Mouse (Mus musculus): ENCODE data around the gene D330020A13Rik. TPM values are rescaled to one million over a fixed set of nuclear protein-coding genes. Genes with fewer than 3 reads are reported as not detected.
A peak's percentile ranks its signal among the peaks of the same experiment; 100 is the strongest.
"Not testable (repeated sequence)": the region's sequence is repeated elsewhere in the genome, so short reads cannot be mapped to it uniquely, and the experiment has no call there.

The D330020A13Rik gene
- polyA plus RNA-seq, 1 experiment from 2014 or later, result not detected

DNA sequence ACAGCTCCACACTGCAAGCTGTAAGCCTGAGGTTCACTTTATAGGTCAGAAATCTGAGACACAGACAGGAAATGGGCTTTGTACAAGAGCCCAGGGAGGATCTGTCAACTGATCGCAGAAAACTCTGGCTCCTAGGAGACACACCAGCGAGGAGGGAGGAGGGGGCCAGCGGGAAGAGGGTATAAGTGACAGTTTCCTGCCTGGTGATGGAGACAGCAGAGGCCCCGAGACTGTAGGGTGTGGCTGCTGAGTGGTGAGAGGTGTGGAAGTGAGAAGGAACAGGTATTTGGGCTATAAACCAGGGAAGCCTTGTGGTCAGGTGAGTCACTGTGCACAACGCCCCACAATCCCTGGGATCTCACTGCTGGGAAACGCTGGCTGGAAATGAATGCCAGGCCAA is 30.0 kb upstream of the D330020A13Rik start:
- no peak for ATAC-seq (ENCODE audit: low FRiP score)
- no peaks in the 10 kb centered on the region for H3K27me3 ChIP-seq
- no peak overlapping the region for H3K27ac ChIP-seq
- no peaks in the 10 kb centered on the region for H3K9me3 ChIP-seq
- H3K36me3 ChIP-seq (replicated peaks), result no peaks in the 10 kb centered on the region
- WGBS, result 68% methylated on average over 6 of the region's 6 CpGs
- no peak overlapping the region for H3K9ac ChIP-seq
- H3K4me3 ChIP-seq (replicated peaks), result no peak overlapping the region
- no peak overlapping the region for H3K4me2 ChIP-seq
- H3K4me1 ChIP-seq, result no peaks in the 10 kb centered on the region

DNA sequence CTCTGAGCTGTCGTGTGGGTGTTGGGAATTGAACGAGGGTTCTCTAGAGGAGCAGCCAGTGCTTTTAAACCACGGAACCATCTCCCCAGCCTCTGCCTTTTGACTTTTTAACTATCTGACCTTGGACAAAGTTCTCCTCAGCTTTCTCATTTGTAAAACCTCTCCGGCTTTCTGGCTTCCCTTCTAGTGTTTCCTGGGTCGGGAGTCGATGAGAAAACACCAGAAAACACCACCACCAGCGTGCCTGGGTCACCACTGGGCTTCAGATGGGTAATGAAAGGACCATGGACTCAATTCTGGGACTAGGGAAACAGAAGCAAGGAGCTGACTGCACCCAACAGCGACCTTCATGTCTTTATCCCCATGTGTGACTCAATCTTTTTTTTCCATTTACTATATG is 20.0 kb upstream of the D330020A13Rik start:
- H3K9ac ChIP-seq, result no peak overlapping the region
- H3K27ac ChIP-seq, result no peak overlapping the region
- no peak for ATAC-seq (ENCODE audit: low FRiP score)
- H3K9me3 ChIP-seq, result no peaks in the 10 kb centered on the region
- H3K4me2 ChIP-seq, result no peak overlapping the region
- no peaks in the 10 kb centered on the region for H3K36me3 ChIP-seq (replicated peaks)
- H3K4me1 ChIP-seq, result no peaks in the 10 kb centered on the region
- H3K27me3 ChIP-seq, result no peaks in the 10 kb centered on the region
- WGBS, result 78% methylated on average over 8 of the region's 8 CpGs
- no peak overlapping the region for H3K4me3 ChIP-seq (replicated peaks)

DNA sequence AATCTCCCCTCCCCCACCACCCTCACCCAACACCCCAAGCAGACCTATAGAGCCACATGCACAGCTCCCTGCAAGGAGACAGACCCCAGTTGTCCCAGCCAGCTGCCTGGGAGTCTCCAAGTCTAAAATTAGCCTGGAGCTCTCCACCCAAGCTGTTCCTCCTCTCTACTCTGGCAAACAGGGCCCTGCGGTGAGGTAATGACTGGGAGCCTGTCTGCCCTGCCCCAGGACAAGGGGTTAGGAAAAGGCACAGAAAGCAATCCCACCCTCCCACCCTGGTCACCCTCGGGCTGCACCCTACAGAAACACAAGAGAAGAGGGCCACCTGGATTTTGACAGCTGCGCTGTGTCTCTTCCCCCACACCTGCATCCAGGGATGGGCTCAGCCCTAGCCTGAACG is 19.3 kb upstream of the D330020A13Rik start:
- no peak for ATAC-seq (ENCODE audit: low FRiP score)
- Histone ChIP-seq H3K9ac (no peak overlapping the region), H3K4me3 (replicated peaks) (no peak overlapping the region), H3K36me3 (replicated peaks) (no peaks in the 10 kb centered on the region), H3K27me3 (no peaks in the 10 kb centered on the region), H3K27ac (no peak overlapping the region), H3K9me3 (no peaks in the 10 kb centered on the region), H3K4me2 (no peak overlapping the region), H3K4me1 (no peaks in the 10 kb centered on the region)
- WGBS, result 51% methylated on average over 4 of the region's 4 CpGs

DNA sequence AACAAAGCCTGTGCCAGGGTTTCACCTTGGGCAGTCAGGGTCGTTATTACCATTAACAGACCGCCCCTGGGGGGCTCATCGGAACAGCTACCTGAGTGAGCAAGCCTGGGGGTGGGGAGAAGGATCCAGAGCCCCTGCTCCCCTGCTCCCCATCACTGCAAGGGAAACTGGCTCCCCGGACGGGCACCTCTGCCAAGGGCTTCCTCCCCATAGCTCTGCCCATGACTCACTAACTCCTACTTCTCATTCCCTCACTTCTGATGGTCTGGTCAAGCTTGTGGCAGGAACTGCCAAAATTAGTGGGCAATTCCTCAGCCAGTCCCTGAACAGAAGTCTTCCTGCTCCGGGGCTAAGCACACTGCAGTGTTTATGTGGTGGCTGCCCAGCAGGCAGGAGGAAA is 18.9 kb upstream of the D330020A13Rik start:
- Histone ChIP-seq H3K4me2 (no peak overlapping the region), H3K4me1 (no peaks in the 10 kb centered on the region), H3K36me3 (replicated peaks) (no peaks in the 10 kb centered on the region), H3K27me3 (no peaks in the 10 kb centered on the region), H3K9ac (no peak overlapping the region), H3K4me3 (replicated peaks) (no peak overlapping the region), H3K9me3 (no peaks in the 10 kb centered on the region), H3K27ac (no peak overlapping the region)
- no peak for ATAC-seq (ENCODE audit: low FRiP score)
- WGBS, result 70% methylated on average over 6 of the region's 6 CpGs

DNA sequence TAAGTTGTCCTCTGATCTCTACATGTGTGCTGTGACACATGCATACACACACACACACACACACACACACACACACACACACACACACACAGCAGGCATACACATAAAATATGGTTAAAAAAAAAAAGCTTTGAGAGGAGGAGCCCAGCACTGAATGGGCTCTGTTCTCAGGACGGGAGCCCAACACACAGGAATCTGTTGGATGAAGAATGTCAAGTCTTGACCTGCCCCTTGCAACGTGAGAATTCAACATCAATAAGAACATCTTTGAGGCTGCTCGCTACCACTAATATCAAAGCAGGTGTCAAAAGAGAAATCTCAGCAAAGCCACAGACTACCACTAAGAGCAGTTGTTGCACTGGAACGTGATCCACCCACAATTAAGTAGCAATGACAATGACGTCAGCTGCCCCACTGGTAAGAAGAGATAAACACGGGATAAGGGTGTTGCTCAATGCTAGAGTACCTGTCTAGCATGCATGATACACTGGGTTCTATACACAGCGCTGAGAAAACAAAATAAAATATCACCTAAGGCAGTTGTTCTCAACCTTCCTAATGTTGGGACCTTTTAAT is 17.2 kb upstream of the D330020A13Rik start:
- no peaks in the 10 kb centered on the region for H3K27me3 ChIP-seq
- H3K4me3 ChIP-seq (replicated peaks), result no peak overlapping the region
- no peaks in the 10 kb centered on the region for H3K36me3 ChIP-seq (replicated peaks)
- H3K9me3 ChIP-seq, result no peaks in the 10 kb centered on the region
- no peak for ATAC-seq (ENCODE audit: low FRiP score)
- no peak overlapping the region for H3K4me2 ChIP-seq
- no peak overlapping the region for H3K27ac ChIP-seq
- H3K4me1 ChIP-seq, result no peaks in the 10 kb centered on the region
- H3K9ac ChIP-seq, result no peak overlapping the region
- 83% methylated on average over 7 of the region's 7 CpGs for WGBS

DNA sequence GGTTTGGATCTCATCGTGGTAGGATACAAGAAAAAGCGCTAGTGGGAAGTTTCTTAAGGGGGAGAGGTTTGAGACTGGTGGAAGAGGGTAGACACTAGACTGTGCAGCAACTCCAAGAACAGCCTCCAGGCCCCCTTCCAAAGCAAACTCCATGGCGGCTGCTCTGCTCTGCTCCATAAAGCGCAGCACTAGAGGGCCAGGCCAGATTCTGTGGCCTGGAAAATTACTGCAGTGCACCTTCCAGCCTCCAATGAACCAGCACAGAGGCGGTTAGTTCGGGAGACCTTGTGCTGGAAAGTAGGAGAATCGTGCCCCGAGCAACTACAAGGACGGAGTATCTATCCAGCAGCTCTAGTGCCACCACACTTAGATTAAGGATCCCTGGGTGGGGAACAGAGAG is 6.9 kb upstream of the D330020A13Rik start:
- ATAC-seq (ENCODE audit: low FRiP score), result no peak
- Histone ChIP-seq H3K36me3 (replicated peaks) (no peaks in the 10 kb centered on the region), H3K4me3 (replicated peaks) (no peak overlapping the region), H3K27ac (no peak overlapping the region), H3K9me3 (no peaks in the 10 kb centered on the region), H3K4me2 (no peak overlapping the region), H3K9ac (no peak overlapping the region), H3K27me3 (peaks cover 10% of the 10 kb centered on the region; the same call in 1 of the 2 replicates), H3K4me1 (no peaks in the 10 kb centered on the region)
- WGBS, result 83% methylated on average over 9 of the region's 9 CpGs

DNA sequence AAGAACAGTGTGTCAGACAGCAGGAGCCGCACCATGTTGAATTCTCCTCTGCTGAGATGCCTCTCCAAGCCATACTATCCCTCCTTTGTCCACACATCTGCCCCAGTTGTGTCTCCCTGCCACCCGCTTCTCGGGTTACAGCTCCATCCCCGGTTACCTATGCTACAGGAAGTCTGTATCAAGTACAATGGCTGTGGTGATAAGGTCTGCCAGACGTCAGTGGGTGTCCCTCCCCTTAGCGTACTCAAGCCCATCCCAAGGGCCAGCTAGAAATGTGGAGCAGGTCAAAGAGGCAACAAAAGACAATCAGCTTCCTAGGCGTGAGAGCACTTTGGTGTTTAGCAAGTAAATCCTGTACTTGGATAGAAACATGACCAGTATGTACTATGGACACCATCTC is 5.6 kb upstream of the D330020A13Rik start:
- H3K27me3 ChIP-seq, result peaks cover 22% of the 10 kb centered on the region
- no peak overlapping the region for H3K4me2 ChIP-seq
- H3K4me3 ChIP-seq (replicated peaks), result no peak overlapping the region
- no peak overlapping the region for H3K27ac ChIP-seq
- H3K4me1 ChIP-seq, result no peaks in the 10 kb centered on the region
- H3K9ac ChIP-seq, result no peak overlapping the region
- ATAC-seq (ENCODE audit: low FRiP score), result no peak
- 61% methylated on average over 7 of the region's 7 CpGs for WGBS
- H3K9me3 ChIP-seq, result no peaks in the 10 kb centered on the region
- no peaks in the 10 kb centered on the region for H3K36me3 ChIP-seq (replicated peaks)

DNA sequence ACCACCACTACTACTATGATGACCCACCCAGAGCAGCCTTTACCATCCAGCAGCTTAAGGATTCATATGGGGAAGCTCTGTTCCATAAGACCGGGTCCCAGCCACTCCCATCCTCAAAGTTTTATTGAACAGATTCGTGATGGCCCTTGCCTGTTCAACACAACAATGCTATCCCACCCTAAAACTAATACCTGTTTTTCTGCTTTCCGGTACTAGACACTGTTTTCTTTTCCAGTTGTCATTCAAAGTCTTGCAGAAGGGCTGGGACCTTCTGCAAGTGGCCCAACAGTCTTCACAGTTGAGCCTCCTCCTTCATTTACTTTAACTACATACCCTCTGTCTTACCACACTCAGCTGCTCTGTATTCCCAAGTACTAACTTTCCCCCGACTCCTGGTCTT is 4.7 kb upstream of the D330020A13Rik start:
- Histone ChIP-seq H3K4me3 (replicated peaks) (no peak overlapping the region), H3K9ac (no peak overlapping the region), H3K4me2 (no peak overlapping the region), H3K36me3 (replicated peaks) (no peaks in the 10 kb centered on the region), H3K27me3 (peaks cover 31% of the 10 kb centered on the region), H3K27ac (no peak overlapping the region), H3K9me3 (no peaks in the 10 kb centered on the region), H3K4me1 (peaks cover 6% of the 10 kb centered on the region)
- no peak for ATAC-seq (ENCODE audit: low FRiP score)
- 80% methylated on average over 4 of the region's 4 CpGs for WGBS

DNA sequence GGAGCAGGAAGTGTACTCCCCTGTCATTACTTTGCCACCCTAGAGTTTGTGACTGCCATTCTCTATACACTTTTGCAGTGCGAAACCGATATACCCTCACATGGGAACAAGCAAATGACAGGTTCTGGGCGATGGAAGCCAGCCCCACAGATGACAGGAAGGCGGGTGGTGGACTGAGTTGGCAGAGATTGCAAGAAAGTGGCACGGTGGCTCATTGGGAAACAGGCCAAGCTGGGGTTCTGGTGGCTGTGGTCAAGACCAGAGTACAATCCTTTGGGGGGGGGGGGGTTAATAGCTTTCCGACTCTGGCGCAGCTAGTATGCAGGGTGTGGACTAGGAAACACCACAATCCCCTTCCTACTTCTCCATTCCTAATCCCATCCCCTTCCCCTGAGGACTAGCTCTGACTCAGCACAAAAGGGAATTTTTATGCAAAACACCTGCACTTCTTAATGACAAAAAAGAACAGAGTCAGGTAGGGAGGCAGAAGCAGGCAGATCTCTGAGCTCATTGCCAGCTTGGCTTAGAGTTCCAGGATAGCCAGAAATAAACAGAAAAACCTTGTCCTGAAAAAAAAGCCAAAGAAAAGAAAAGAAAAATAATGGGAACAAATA is 2.7 kb upstream of the D330020A13Rik start:
- H3K9me3 ChIP-seq, result no peaks in the 10 kb centered on the region
- no peak overlapping the region for H3K27ac ChIP-seq
- peaks cover 50% of the 10 kb centered on the region for H3K27me3 ChIP-seq
- WGBS, result 91% methylated on average over 7 of the region's 7 CpGs
- H3K4me1 ChIP-seq, result peaks cover 12% of the 10 kb centered on the region
- H3K36me3 ChIP-seq (replicated peaks), result no peaks in the 10 kb centered on the region
- no peak overlapping the region for H3K4me3 ChIP-seq (replicated peaks)
- no peak overlapping the region for H3K4me2 ChIP-seq
- no peak for ATAC-seq (ENCODE audit: low FRiP score)
- no peak overlapping the region for H3K9ac ChIP-seq

DNA sequence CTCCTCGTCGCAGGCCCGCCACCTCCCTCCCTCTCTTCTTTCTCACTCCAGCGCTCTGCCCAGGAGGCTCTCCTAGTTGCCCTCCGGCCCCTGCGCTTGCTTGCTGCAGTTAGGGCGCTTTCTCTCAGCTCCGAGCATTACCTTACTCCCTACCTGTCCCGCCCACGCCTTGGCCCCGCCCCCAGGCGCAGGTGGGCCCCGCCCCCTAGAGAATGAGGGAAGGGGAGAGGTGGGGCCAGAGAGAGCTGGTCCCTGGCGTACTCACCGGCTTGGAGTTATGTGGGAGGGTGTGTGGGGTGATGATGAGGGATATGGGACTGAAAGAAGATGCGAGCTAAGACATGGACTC is 595 bp downstream of the D330020A13Rik start:
- Histone ChIP-seq H3K4me1 (peaks cover 12% of the 10 kb centered on the region), H3K27ac (no peak overlapping the region), H3K4me3 (replicated peaks) (peak overlapping the region; percentile 69), H3K27me3 (peaks cover 50% of the 10 kb centered on the region), H3K9ac (peak overlapping the region; percentile 55), H3K4me2 (peak overlapping the region; percentile 99), H3K36me3 (replicated peaks) (no peaks in the 10 kb centered on the region), H3K9me3 (no peaks in the 10 kb centered on the region)
- 2% methylated on average over 16 of the region's 16 CpGs for WGBS
- ATAC-seq (ENCODE audit: low FRiP score), result peak; percentile 53

DNA sequence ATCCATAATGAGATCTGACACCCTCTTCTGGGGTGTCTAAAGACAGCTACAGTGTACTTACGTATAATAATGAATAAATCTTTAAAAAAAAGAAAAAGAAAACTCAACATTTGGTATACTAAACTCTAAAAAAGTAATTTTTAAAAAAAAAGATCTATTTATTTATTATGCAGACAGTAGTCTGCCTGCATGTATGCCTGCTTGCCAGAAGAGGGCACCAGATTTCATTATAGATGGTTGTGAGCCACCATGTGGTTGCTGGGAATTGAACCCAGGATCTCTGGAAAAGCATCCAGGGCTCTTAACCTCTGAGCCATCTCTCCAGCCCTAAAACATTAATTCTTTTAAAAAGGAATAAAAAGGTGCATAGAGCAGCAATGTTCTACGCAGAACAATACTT is 2.4 kb downstream of the D330020A13Rik start:
- 92% methylated on average over 2 of the region's 2 CpGs for WGBS
- H3K9ac ChIP-seq; H3K9me3 ChIP-seq; H3K4me2 ChIP-seq; H3K27ac ChIP-seq; H3K4me3 ChIP-seq (replicated peaks); ATAC-seq (ENCODE audit: low FRiP score); H3K36me3 ChIP-seq (replicated peaks): not testable (repeated sequence)
- Histone ChIP-seq H3K27me3 (peaks cover 46% of the 10 kb centered on the region), H3K4me1 (peaks cover 12% of the 10 kb centered on the region)

DNA sequence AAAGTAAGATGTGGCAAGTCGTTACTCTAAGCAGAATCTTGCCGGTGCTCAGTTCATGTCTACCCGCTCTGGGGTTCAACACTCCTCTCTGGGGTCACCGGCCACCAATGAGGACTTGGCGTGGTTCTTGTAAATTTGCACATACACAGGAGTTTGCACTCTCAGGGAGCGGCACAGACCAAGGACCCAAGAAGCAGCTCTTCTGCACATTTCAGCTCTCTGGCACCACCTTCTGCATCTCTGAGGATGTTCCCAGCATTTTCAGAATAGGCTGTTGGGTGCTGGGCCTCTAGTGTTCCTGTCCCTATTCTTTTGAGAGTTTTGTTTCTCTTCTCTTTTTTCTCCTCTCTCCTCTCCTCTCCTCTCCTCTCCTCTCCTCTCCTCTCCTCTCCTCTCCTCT is 7.0 kb downstream of the D330020A13Rik start:
- Histone ChIP-seq H3K4me3 (replicated peaks) (no peak overlapping the region), H3K4me2 (no peak overlapping the region), H3K27ac (no peak overlapping the region), H3K36me3 (replicated peaks) (no peaks in the 10 kb centered on the region), H3K4me1 (0 out of 2 replicates have a peak, but pooled peaks cover 4% of the 10 kb centered on the region), H3K9ac (no peak overlapping the region), H3K27me3 (peaks cover 2% of the 10 kb centered on the region), H3K9me3 (no peaks in the 10 kb centered on the region)
- no peak for ATAC-seq (ENCODE audit: low FRiP score)
- WGBS, result 38% methylated on average over 6 of the region's 6 CpGs

DNA sequence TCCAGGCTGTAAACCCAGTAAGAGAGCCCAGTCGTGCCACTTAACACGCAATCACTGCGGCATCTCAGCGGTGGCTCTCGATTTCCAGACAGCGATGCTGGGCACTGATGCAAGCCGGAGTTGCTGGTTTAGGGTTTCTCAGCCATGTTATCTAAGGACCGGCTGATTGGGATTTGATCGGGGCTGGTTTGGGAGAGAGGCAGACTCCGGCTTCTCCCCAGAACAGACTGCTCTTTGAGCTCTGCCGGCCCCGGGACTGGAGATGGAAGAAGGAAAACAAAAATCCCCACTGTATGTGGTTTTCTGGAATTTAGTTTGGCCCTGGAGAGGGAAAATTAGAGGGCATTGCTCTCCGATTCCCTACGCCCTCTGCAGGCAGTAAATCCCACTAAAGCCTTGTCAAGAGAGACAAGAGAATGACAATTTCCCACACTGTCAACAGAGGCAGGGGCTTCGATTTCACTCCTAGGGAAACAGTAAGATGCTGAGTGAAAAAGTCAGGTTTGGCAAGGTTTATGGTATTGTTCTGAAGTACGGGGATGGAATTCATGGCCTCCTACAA is 8.7 kb downstream of the D330020A13Rik start:
- Histone ChIP-seq H3K4me2 (peak overlapping the region; percentile 32), H3K4me3 (replicated peaks) (0 out of 2 replicates have a peak overlapping the region, but pooled peaks have one; percentile 8), H3K27me3 (no peaks in the 10 kb centered on the region), H3K36me3 (replicated peaks) (no peaks in the 10 kb centered on the region), H3K27ac (no peak overlapping the region), H3K9ac (no peak overlapping the region), H3K4me1 (0 out of 2 replicates have a peak, but pooled peaks cover 4% of the 10 kb centered on the region), H3K9me3 (no peaks in the 10 kb centered on the region)
- no peak for ATAC-seq (ENCODE audit: low FRiP score)
- WGBS, result 30% methylated on average over 16 of the region's 16 CpGs

Measured in forebrain, embryonic 12.5 days (tissue).